Mouse (Mus musculus) kidney, postnatal 0 days (tissue): ENCODE results near the gene Gm11034. TPM values are rescaled to one million over a fixed set of nuclear protein-coding genes. Genes with fewer than 3 reads are reported as not detected.
A peak's percentile ranks its signal among the peaks of the same experiment; 100 is the strongest.

Experiments used
- ATAC-seq: fragments of 200-750 bp; cut with Nextera tagmentation; replicated peaks from 2 replicates; pipeline ENCODE4 v1.8.0; 2017; ENCODE audit warnings: low read depth, moderate number of reproducible peaks, moderate TSS enrichment, moderate library complexity; ENCODE audit not compliant: low FRiP score
- DNase-seq: peaks from one replicate; pipeline ENCODE4 v3.0.0-alpha.2; 2016; ENCODE audit warnings: low spot score
- H3K27ac ChIP-seq: fragments of 300-500 bp; sonication (generic); 2 replicates; pipeline ENCODE4 v1.5.1; 2014; ENCODE audit warnings: mild to moderate bottlenecking
- H3K27me3 ChIP-seq: fragments of 300-500 bp; sonication (generic); 2 replicates; pipeline ENCODE4 v1.6.1; 2014; ENCODE audit warnings: low read length, mixed read lengths; ENCODE audit not compliant: insufficient read depth
- H3K36me3 ChIP-seq: fragments of 300-500 bp; sonication (generic); 2 replicates; pipeline ENCODE4 v1.6.1; 2014; ENCODE audit warnings: low read length, mixed read lengths; ENCODE audit not compliant: insufficient read depth
- H3K4me1 ChIP-seq: fragments of 300-500 bp; sonication (generic); replicated peaks from 2 replicates; pipeline ENCODE4 v1.6.1; 2014; ENCODE audit warnings: antibody characterized with exemption, low read length, mixed read lengths; ENCODE audit not compliant: insufficient read depth
- H3K4me2 ChIP-seq: fragments of 300-500 bp; sonication (generic); 2 replicates; pipeline ENCODE4 v1.6.1; 2014; ENCODE audit warnings: mild to moderate bottlenecking, low read length, moderate library complexity, mixed read lengths
- H3K4me3 ChIP-seq: fragments of 300-500 bp; sonication (generic); replicated peaks from 2 replicates; pipeline ENCODE4 v1.5.1; 2014; ENCODE audit warnings: low read depth, low read length
- H3K9ac ChIP-seq: fragments of 300-500 bp; sonication (generic); 2 replicates; pipeline ENCODE4 v1.6.1; 2014; ENCODE audit warnings: low read depth, low read length
- H3K9me3 ChIP-seq: fragments of 300-500 bp; sonication (generic); replicated peaks from 2 replicates; pipeline ENCODE4 v1.6.1; 2016; ENCODE audit warnings: low read length, inconsistent platforms, mixed read lengths
- CTCF ChIP-seq: IDR thresholded peaks from 2 replicates; pipeline ENCODE4 v1.5.1; 2016; ENCODE audit warnings: antibody characterized with exemption, low read depth, mild to moderate bottlenecking, moderate library complexity
- WGBS: fragments of 180-500 bp; shearing (Covaris S2); extraction: QIAGEN DNeasy Blood & Tissue Kit; methylation state at CpG from one replicate; pipeline ENCODE4 v1.1.7; 2014; 5-methylcytosine and 5-hydroxymethylcytosine counted together
- polyA plus RNA-seq: library from polyadenylated mRNA; unstranded; fragments of >200 nt; fragmentation: Nextera tagmentation; extraction: Ambion mirVana; gene quantifications from 2 replicates; pipeline ENCODE4 v1.2.1, GENCODE M21; 2015

The Gm11034 gene
- polyA plus RNA-seq, 1 experiment from 2014 or later, result not detected

DNA sequence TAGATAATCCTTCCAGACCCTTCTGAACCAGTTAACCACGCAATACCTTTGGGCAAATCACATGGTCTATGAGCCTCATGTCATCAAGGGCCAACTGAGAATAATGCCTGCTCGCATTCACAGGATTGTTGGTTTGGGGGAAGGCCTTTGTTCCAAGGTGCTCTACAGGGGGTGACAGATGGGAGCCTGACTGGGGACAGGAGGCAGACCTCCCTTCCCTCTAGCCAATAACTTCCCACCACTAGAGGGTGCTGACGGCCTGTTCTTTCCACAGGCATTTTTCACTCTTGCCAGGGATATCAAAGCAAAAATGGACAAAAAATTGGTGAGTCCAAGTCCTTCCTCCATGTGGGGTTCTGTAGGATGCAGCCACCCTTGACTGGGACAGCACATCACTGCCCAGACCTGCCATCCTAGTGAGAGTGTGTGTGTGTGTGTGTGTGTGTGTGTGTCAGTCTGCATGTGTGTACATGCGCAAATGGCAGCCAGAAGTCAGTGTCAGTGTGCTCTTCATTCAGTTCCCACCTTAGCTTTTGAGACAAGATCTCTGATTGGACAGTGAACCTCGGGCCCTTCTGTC, 36.0 kb downstream of the Gm11034 start:
- ATAC-seq, result peak; percentile 57; the same call in 1 of the 2 replicates
- H3K4me3 ChIP-seq, result no peak overlapping the region
- no peaks in the 10 kb centered on the region for H3K27me3 ChIP-seq
- no peak overlapping the region for H3K4me2 ChIP-seq
- no peaks in the 10 kb centered on the region for H3K9me3 ChIP-seq
- H3K4me1 ChIP-seq, result no peaks in the 10 kb centered on the region
- TF ChIP-seq CTCF, result peak; percentile 91
- peaks cover 70% of the 10 kb centered on the region for H3K36me3 ChIP-seq
- no peak overlapping the region for H3K27ac ChIP-seq
- 66% methylated on average over 5 of the region's 5 CpGs for WGBS
- peak; percentile 83 for DNase-seq
- no peak overlapping the region for H3K9ac ChIP-seq

DNA sequence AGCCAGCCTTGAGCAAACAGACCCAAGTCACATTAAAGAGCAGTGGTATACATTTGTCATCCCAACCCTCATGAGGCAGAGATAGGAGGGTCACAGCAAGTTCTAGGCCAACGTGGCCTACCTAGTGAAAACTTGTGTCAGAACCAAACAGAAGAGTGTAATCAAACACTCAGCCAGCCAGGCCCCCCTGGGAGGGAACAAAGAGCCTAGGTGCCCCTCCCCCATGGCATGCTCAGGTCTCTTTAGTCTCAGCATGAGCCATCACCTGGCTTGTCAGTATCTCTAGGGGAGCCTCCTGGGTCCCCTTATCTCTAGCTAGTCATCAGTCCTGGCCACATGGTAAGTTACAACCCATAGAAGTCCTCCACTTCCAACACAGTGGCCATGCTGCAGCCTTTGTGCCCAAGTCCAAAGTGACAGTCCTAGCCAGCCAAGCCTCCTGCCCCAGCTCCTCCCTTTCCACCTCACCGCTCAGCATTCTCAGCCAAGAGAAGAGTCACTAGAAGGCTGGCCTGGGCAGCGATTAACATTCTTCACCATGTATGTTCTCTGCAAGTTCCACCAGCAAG, 43.7 kb downstream of the Gm11034 start:
- Histone ChIP-seq H3K9ac (no peak overlapping the region), H3K27me3 (no peaks in the 10 kb centered on the region), H3K36me3 (peaks cover 61% of the 10 kb centered on the region), H3K9me3 (no peaks in the 10 kb centered on the region), H3K4me3 (no peak overlapping the region), H3K27ac (no peak overlapping the region; the same call in 1 of the 2 replicates), H3K4me1 (no peaks in the 10 kb centered on the region), H3K4me2 (no peak overlapping the region)
- DNase-seq, result no peak
- peak; percentile 76 for ATAC-seq
- TF ChIP-seq CTCF, result no peak
- WGBS, result 73% methylated on average over 3 of the region's 3 CpGs

DNA sequence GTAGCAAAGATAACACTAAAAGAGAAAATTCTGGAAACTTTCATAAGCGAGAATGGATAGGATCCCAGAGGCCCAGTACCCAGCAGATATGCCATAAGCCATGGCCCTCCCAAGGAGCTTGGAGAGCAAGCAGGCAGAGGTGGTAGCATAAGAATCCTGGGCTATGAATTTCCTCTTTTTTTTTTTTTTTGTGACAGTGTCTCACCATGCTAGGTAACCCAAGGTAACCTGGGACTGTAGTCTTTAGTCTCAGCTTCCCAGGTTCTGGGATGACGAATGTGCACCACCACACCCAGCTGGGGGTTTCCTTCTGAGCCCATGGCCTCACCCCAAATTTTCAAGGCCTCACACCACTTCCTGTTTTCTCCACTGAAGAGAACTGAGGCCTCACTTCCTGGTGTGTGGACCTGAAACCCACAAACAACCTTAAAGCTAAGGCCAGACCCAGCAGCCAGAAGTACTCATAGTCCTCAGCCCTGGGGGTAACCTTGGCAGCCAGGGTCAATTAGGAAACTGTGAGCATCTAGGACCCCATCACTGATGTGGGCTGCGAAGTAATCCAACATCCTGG, 44.3 kb downstream of the Gm11034 start:
- no peak for TF ChIP-seq CTCF
- Histone ChIP-seq H3K36me3 (peaks cover 55% of the 10 kb centered on the region), H3K4me2 (no peak overlapping the region), H3K27ac (no peak overlapping the region; the same call in 1 of the 2 replicates), H3K9me3 (no peaks in the 10 kb centered on the region), H3K27me3 (no peaks in the 10 kb centered on the region), H3K4me1 (no peaks in the 10 kb centered on the region), H3K9ac (no peak overlapping the region), H3K4me3 (no peak overlapping the region)
- DNase-seq (no peak), ATAC-seq (no peak)
- 88% methylated on average over 3 of the region's 3 CpGs for WGBS

Other genes starting within 250 kb of the Gm11034 start
- 1.4 and 1.9 TPM in 2 replicates for gene Cyp4f18, start 204.0 kb downstream of the Gm11034 start, polyA plus RNA-seq
- gene Olfr372, start 172.4 kb downstream of the Gm11034 start, polyA plus RNA-seq, result not detected in 2 replicates
- 0.08 TPM in 1 of 2 replicates, not detected in the other for gene Olfr373, start 130.5 kb downstream of the Gm11034 start, polyA plus RNA-seq
- not detected in 2 replicates for gene Olfr374, start 106.6 kb downstream of the Gm11034 start, polyA plus RNA-seq
- gene Tpm4, start 78.7 kb downstream of the Gm11034 start, polyA plus RNA-seq, result 604 and 692 TPM in 2 replicates
- gene Rab8a, start 52.4 kb downstream of the Gm11034 start, polyA plus RNA-seq, result 100 and 108 TPM in 2 replicates
- gene Hsh2d, start 24.0 kb downstream of the Gm11034 start, polyA plus RNA-seq, result 0.24 TPM in 1 of 2 replicates, not detected in the other
- gene Cib3, start 799 bp downstream of the Gm11034 start, polyA plus RNA-seq, result not detected in 2 replicates
- gene Fam32a, start 6.1 kb upstream of the Gm11034 start, polyA plus RNA-seq, result 72.7 and 74.4 TPM in 2 replicates
- gene Ap1m1, start 26.4 kb upstream of the Gm11034 start, polyA plus RNA-seq, result 93.0 and 103 TPM in 2 replicates
- gene Gm10282, start 91.6 kb upstream of the Gm11034 start, polyA plus RNA-seq, result 22.2 and 22.8 TPM in 2 replicates
- gene Klf2, start 105.4 kb upstream of the Gm11034 start, polyA plus RNA-seq, result 24.7 and 31.9 TPM in 2 replicates
- gene Eps15l1, start 207.8 kb upstream of the Gm11034 start, polyA plus RNA-seq, result 32.5 and 37.5 TPM in 2 replicates
- 2.1 and 2.2 TPM in 2 replicates for gene Calr3, start 230.2 kb upstream of the Gm11034 start, polyA plus RNA-seq
- 10.4 TPM in 2 replicates for gene 1700030K09Rik, start 230.2 kb upstream of the Gm11034 start, polyA plus RNA-seq